Mouse (Mus musculus): ENCODE measurements at regions not wholly inside any gene's neighbourhood (a gene's known extent, or its start where the extent isn't known, plus 50 kb on each side); places are given as distances from the start of the nearest gene placed in this dataset.

GRCm38 (mm10) chr10:121150668-121151067 lies 116.9 kb downstream of the Wif1 start:
- no peak for DNase-seq (ENCODE audit: low spot score in 2 of 2)

- DNase-seq (ENCODE audit: low spot score in 2 of 2): peak; percentile 49 to 71
These were observed 119.9 kb downstream of the Wif1 start for GRCm38 (mm10) chr10:121153625-121154024.

- no peak for DNase-seq (ENCODE audit: low spot score in 2 of 2)
These were observed 126.7 kb downstream of the Wif1 start for GRCm38 (mm10) chr10:121160499-121160898.

GRCm38 (mm10) chr10:121161201-121161600 lies 127.4 kb downstream of the Wif1 start:
- DNase-seq (ENCODE audit: low spot score in 2 of 2): peak; percentile 25 to 26

GRCm38 (mm10) chr10:121174022-121174421 lies 140.3 kb downstream of the Wif1 start:
- DNase-seq (ENCODE audit: low spot score in 2 of 2): no peak

- no peak for DNase-seq (ENCODE audit: low spot score in 2 of 2)
These were observed 155.4 kb downstream of the Wif1 start for GRCm38 (mm10) chr10:121189139-121189538.

- no peak for DNase-seq (ENCODE audit: low spot score in 2 of 2)
These were observed 151.8 kb downstream of the Tbc1d30 start for GRCm38 (mm10) chr10:121199236-121199635.

GRCm38 (mm10) chr10:121202531-121202930 lies 148.5 kb downstream of the Tbc1d30 start:
- no peak for DNase-seq (ENCODE audit: low spot score in 2 of 2)

GRCm38 (mm10) chr10:121205551-121205950 lies 145.5 kb downstream of the Tbc1d30 start:
- no peak for DNase-seq (ENCODE audit: low spot score in 2 of 2)

GRCm38 (mm10) chr10:121206002-121206742 lies 144.9 kb downstream of the Tbc1d30 start:
- peak; percentile 41 to 43 for DNase-seq (ENCODE audit: low spot score in 2 of 2)

- no peak for DNase-seq (ENCODE audit: low spot score in 2 of 2)
These were observed 144.4 kb downstream of the Tbc1d30 start for GRCm38 (mm10) chr10:121206743-121207039.
